Mouse (Mus musculus) ovary, adult 18-20 months (tissue): Measurements from ENCODE around the gene Shq1.
A peak's percentile ranks its signal among the peaks of the same experiment; 100 is the strongest.

ENCODE experiments used
- DNase-seq: peaks from one replicate; pipeline ENCODE4 v3.0.0; 2022; ENCODE audit warnings: low spot score, mixed read lengths

Shq1 gene

DNA sequence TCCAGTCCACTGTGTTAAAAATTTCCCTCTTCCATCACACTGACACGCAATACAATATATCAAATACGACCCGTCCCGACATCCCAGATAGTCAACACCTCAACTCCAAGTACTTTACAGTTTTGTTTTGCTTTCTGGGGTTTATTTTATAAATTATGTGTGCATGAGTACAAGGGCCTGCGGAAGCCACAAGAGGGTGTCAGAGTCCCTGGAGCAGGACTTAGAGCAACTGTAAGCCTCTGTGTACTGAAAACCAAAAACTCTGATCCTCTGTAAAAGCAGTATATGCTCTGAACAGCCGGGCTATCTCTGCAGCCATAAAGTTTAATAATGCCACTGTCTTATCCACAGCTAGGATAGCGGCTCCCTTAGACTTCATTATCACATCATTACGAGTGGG is 3.3 kb downstream of the Shq1 start:
- DNase-seq = no peak

DNA sequence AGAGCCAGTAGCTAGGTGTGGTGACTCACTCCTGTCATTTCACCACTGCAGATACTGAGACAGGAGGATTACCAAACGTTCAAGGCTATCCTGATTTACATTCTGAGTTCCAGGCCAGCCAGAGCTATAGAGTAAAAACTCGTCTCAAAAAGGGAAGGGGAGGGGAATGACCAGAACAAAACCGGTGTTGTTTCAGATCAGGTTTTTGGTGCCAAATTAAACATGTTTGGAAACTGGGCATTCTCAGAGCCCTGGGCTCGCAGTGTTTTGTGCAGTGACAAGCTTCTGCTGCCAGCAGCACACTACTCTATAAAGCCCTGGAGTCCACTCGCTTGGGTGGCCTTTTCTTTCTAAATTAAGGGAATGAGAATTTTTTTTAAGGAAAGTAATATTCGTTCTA is 8.7 kb downstream of the Shq1 start:
- no peak for DNase-seq

DNA sequence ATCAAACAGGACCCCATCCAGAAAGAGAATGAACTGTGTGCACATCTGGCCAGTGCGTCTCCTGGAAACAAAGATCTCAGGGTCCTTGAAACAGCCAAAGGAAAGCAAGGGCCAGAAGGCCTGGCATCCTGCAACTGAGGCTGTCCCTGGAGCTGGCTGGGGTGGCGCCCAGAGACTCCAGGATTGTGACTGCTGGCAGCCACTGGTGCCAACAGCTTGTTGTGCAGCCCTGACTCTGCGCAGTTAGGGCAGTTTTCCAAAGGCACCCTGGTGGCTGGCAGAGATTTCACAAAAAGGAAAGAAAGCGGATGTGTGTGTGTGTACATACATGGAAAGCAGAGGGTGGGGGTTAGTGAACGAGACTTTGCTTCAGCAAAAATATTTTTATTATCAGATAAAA is 10.6 kb downstream of the Shq1 start:
- peak; percentile 49 for DNase-seq

DNA sequence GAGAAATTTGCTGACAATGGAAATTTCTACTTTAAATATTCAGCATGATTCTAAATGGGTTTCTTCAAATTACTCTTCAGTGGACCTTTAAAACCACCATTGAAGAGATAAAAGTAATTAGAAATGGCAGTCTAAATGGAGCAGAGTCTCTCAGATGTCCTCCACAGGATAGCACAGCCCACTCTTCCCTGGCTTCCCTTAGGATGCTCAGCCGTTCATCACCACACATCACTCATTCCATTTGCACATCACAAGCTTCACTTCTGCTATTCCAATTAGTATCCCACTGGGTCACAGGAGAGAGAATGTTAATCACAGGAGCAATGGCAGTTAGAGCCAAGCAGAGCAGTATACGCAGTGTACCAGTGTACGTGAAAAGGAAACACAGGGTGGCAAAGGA is 18.4 kb downstream of the Shq1 start:
- DNase-seq = no peak

DNA sequence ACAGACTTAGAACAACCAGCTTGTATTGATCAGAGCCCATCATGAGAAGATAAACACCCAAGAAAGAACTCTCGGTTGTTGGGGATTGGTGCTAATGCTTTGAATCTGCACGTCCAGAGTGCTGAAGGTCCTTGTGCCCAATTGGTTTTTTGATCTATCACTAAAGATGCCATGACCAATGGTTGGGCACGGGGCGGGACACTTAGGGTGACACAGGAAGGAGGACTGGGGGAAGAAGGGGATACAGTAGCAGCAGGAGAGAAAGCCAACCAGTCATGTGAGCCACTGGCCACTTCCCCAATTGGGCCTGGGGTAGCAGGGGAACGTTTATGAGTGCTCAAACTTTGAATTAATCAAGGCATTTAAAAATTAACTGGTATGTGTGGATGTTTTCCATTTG is 23.8 kb downstream of the Shq1 start:
- no peak for DNase-seq

DNA sequence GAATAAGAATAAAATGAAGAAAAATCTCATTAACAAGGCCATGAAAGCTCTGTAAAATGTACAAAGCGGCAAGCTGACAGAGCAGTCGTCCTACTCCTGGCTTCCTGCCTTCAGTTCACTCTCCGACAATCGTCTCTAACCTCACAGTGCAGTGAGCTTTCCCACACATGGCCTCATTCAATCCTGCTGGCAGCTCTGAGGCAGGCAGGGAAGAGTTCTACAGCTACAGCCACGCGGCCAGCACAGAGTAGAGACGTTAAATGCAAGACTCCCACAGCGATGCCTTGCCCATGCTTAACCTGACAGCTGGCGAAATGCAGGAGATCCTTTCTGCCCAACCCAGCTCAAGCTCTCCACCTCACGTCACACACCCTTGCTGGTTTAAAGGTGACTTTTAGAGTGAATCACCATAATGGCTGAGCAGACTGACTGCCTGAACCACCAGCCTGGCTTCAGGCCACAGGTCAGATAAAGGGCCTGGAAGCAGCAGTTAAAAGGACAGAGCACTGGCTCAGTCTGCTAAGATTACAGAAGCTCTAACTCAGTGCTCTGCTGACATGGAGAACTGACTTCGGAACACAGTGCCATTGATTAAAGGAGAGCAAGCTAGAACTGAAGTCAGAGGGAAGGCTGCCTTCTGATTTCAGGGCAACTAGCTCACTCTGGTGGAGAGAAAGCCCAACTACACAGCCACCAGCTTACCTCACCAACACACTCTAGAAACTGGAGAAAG is 25.3 kb downstream of the Shq1 start:
- peak; percentile 25 for DNase-seq

DNA sequence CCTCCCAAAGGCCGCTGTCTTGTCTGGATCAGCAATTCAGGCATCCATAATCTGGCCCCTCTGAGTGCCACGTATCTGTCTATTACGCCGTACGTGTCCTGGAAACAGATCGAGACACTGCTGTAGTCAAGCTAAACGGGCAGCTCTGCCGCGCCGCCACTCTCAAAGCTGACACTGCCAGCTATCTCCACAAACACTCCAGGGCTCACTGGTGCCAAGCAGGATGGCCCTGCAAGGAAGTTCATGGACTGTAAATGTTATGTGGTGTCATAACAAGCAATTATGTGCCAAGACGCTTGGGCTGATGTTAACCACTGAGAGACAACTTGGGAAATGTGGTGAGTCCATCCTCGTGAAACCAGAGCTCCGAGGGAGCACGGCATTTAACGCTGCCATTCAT is 26.3 kb downstream of the Shq1 start:
- no peak for DNase-seq

DNA sequence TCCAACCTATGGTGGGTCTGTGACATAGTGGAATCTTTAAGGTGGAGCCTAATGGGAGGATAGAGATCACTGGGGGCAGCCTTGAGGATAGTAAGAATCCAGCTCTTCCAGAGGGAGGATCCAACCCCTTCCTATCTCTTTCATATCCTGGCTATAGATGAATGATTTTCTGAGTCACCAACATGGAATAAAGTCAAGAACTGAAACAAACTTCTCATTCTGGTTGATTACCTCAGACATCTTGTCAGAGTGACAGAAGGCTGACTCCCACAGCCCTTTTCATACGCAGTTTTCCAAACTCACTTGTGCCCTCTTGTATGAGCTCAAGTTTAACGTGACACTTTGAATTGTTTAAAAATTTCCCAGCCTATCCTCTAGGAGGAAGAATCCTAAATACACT is 28.2 kb downstream of the Shq1 start:
- no peak for DNase-seq

DNA sequence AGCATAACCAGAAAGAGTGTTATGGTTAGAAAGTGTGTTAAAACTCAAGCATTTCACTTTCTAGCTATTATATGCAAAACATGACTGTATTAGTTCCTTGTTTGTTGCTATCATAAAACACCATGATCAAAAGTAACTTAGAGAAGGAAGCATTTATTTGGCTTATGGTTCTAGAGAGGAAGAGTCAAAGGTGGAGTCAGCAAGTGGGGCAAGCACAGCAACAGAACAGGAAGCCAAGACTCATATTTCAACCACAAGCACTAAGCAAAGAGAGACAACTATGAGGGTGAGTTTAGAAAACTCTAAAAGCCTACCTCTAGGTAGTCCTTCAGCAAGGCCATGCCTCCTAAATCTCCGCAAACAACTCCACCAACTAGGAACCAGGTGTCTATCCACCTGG is 30.4 kb downstream of the Shq1 start:
- no peak for DNase-seq

DNA sequence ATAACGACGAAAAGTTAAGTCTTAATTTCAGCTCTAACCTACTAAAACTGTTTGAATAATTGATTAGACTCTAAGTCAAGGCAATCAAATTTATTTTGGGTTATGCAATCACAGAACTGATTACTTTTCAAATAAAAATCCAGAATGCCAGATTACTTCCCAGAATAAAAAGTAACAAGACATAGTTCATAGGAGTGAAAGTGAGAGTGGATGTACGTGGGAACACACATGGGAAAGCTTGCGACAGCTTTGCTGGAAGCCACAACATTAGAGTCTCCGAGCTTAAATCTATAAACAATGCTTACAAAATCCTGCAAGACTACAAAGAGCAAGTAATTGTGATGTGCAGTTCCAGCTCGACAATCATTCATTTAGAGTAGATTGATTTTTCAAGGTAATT is 41.9 kb downstream of the Shq1 start:
- DNase-seq = no peak

DNA sequence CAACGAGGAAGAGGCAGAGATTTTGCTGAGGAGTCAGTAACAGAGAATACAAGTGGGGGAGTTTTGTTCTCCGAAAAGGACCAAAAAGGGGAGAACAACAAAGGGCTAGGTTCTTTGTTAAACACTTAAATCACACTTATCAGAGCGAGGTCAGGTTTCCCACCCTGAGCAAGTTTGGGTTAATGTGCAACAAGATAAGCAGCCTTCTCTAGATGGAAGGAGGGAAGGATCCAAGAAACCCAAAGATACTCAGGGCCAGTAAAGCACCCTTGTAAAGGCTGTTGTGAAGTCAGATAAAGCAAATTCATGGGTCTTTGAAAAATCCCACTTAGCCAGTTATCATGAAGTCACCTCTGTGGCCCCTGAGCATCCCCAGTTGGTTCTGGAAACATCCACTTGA is 42.7 kb downstream of the Shq1 start:
- DNase-seq = no peak

DNA sequence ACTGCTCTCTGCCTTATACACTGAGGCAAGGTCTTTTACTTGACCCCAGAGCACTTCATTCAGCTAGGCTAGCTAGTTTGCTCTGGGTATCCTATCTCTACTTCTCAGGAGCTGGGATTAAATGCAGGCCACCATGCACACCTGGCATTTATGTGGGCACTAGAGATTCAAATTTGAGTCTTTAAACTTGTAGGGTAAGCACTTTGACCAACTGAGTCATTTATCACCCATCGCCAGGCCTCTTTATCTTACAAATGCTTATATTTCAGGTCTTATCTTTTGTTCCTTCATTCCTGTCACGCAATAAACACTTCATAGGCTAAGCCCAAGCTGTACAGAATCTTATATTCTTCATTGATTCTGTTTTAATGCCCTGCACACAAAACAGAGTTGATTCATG is 47.0 kb downstream of the Shq1 start:
- DNase-seq = no peak

DNA sequence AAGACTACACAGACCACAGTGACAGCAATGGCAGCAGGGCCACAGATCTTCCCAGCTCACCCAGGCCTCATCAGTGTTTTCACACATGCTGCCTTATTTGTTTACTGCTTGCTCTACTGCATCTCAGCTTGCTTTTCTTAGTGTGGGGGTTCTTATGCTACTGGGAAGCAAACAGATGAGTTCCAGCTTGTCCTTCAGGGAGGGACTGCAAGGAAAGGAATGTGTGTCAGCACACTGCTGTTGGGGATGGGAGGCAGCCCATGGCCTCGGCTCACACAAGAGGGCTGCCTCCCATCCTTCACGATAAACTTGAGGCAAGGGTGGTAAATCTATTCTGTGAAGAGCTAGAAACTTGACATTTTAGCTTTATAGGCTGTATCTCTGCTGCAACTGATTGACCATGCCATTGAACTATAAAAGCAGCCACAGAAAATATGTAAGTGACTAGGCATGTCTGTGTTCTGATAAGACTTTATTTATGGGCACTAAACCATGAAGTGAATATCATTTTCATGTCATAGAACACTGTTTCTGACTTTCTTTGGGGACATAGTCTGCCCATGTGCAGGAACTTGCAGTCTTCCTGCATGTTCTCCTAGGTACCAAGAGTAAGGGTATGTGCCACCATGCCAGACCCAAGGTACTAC is 48.0 kb downstream of the Shq1 start:
- no peak for DNase-seq

DNA sequence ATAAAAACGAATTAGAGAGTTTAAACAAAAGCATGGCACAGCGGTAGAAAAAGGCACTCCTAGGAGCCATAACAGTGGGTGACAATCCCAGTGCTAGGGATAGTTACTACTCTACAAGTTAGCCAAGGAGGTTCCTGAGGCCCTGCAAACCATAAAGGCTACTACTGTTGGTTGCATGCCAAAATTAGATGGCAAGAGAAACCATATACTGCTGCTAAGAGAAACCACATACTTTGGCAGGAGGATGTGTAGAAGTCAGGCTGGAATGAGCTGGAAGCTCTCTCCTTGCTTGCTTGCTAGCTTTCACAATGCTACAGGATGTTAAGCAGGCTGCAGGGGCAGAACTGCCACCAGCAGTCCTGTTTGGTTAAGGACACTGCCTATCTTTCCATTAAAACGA is 50.5 kb downstream of the Shq1 start:
- no peak for DNase-seq

DNA sequence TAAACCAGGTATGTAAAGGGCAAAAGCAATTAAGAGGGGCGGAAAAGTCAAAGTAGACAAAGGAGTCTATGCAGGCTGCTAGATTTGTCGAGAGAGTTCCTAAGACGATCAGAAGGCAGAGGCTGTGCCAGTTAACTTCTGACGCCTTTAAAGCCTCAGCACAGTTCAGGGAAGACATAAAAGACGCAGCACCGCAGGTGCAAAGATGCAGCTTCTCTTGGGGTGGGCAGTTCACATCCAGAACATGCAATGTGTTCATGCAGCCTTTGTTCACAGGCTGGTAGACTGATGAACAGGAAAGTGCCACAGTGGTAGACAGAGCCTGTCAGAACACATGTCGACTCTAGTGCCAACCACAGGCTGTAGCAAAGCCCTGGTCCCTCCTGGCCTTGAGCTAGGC is 51.6 kb downstream of the Shq1 start:
- DNase-seq = no peak

DNA sequence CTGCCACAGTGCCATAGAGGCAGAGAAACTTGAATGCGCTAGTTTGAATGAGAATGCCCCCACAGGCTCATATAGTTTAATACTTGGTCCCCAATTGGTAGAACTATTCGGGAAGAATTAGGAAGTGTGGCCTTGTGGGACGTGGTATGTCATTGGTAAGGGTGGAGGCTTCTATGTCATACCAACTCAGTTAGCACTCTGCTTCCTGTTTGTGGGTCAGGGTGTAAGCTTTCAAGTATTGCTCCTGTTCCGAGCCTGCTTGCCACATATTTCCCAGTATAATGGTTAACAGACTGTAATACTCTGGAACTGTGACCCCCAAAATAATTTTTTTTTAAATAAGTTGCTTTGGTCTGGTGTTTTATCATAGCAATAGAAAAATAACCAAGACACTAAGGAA is 54.8 kb downstream of the Shq1 start:
- no peak for DNase-seq

DNA sequence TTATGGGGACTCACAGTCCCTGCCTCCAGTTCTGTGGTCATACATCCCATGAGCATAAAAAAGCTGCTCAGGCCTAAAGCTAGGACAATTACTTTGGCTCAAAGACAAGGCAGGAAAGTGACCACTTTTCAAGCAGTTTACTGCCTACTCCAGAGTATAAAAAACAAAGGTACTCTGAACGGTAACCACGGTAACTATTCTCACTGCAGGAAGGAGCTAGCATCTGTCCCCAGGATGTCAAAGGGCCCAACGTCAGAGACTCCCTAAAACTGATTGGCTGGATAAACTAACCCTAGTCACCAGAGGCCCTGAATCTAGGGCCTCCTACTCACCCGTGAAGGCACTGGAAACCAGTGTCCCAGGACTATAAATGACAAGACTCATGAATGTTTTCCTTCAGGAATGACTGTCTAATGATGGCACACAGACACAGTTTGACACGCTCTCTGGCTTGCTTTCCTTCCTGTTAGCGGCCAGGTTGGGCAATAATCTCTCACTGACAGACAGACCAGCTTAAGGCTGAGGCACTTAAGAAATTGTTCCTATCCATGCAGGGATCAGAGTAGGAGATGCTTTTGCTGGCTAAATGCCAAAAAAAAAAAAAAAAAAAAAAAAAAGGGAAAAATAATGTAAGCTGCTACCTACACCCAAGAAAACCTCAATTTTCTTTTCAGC is 57.2 kb downstream of the Shq1 start:
- no peak for DNase-seq

DNA sequence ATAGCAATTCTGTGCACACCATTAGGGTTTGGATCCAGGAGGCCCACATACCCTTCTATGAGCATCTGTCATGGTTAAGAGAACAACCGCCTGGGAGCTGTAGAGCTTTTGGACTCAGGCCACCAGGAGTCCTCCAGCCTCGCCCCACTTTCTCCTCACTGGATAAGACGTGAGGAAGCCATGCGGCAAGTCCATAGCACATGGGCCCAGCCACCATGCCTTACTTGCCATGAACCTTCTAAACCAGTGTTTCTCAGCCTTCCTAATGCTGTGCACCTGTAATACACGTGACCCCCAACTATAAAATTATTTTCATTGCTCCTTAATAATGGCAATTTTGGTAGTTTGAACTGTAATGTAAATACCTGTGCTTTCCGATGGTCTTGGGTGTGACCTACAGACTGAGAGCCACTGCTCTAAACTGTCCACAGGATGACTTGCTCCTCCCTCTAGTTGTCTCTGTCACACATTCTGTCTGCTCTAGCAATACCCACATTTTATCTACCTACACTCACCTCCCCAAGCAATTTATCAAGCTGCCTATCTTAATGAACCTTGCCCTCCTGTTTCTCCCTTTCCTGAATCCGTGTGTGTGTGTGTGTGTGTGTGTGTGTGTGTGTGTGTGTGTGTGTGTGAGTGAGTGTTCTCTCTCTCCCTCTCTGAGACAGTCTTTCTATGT is 59.9 kb downstream of the Shq1 start:
- no peak for DNase-seq

DNA sequence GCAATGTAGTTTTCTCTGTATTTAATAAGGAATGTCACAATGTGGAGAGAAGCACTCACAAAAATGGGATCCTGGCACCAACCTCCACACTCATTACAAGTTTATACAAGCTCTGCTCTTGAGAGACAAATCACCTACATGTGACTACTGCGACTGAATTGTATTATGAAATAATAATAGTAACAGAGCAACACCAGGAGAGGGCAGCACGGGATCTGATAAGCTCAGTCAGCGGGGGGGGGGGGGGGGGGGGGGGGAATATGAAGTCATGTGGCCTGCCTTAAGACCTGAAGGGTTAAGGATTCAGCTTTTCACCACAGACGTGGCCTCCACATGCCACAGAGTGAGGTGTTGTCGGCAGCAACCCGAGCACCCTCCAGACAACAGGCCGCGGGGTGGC is 60.8 kb downstream of the Shq1 start:
- DNase-seq = no peak

DNA sequence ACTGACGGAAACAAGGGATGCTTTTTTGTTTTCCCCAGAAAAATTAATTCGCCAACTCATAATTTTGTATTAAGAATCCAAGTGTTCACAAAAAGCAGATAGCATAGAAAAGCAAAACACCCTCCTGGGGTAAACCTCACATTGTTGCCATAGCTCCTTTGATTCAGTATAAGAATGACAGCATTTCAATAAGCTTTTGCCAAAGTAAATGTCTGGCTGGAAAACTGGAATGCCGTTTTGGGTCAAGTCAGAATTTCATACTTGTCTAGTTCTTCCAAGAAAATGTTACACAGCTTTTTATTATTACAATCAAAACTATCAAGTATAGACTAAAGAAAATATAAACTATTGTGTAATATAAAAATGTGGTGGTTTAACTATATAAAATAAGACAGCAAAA is 61.7 kb downstream of the Shq1 start:
- DNase-seq = no peak

DNA sequence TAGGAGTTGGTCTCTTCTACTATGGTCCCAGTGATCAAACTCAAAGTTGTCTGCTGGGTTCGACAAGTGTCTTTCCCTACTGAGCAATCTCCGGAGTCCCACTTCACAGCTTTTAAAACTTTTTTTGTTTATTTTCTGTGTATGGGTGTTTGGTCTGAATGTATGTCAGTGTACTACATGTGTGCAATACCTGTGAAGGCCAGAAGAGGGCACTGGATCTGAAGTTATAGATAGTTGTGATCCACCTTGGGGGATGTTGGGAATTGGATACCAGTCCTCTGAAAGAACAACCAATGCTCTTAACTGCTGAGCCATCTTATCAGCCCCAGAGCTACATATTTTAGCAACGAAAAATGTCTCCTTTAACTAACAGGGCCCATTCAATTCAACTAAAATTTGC is 62.5 kb downstream of the Shq1 start:
- DNase-seq = no peak

DNA sequence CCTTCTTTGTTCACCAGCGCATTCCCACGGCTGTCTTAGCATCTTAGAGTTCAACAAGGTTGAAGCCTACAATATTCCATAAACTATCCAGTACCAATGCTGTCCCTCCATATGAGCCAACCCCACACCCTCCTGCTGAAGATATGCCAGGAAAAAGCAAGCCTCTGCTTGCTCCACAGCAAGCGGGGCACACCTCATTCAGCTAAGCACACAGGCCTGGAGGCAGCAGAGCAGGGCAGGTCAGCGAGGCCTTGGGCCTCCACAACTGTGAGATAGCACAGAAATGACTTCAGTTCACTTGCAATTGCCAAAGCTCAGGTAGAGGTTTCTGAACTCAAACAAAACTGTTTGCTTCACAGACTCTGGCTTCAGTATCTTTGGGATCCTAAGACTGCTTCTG is 64.2 kb downstream of the Shq1 start:
- no peak for DNase-seq

DNA sequence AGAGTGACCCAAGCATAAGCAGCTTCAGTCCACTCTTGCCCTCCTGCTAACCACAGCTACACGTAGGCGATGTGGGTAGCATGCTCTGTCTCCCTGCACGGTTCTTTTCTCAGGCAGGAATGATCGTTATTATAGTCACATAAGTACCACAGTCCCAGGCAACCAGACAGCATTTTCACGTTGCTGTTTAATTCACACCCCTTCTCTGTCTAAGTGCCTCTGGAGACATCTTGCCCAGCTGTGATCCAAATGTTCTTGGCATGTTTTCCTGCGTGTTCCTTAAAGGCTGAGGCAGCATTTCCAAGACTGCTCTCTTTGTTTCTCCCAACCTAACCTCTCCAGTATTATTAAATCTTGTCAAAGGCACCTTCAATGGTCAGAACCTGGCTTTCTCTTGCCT is 67.3 kb downstream of the Shq1 start:
- no peak for DNase-seq
